Mouse (Mus musculus): ENCODE results near the gene Glod4. TPM values are rescaled to one million over a fixed set of nuclear protein-coding genes. Genes with fewer than 3 reads are reported as not detected.

Gene Glod4
- polyA plus RNA-seq, 1 experiment = 2.9 TPM

GRCm38 (mm10) chr11:76093610-76094009, 149.9 kb downstream of the Glod4 start:
- WGBS = 95% methylated on average over 8 of the region's 8 CpGs
- no peaks in the 10 kb centered on the region for H3K4me1 ChIP-seq (ENCODE audit: control insufficient read depth, insufficient read depth, insufficient read length)
- DNase-seq (ENCODE audit: low read depth in 1 of 2, low spot score in 2 of 2) = no peak
- H3K36me3 ChIP-seq (ENCODE audit: control insufficient read depth, insufficient read depth, low read length) = peaks cover 11% of the 10 kb centered on the region
- no peak overlapping the region for H3K4me3 ChIP-seq (ENCODE audit: extremely low read depth, insufficient read depth, insufficient read length)
- no peak overlapping the region for H3K27ac ChIP-seq (ENCODE audit: insufficient read depth, low read length)
- TF ChIP-seq POLR2A (IDR thresholded peaks at IDR 0.05; ENCODE audit: low read depth, low read length) = no peak
- no peak for TF ChIP-seq CTCF (IDR thresholded peaks at IDR 0.05; ENCODE audit: extremely low read depth, insufficient read depth, insufficient read length, insufficient replicate concordance)
- H3K27me3 ChIP-seq (ENCODE audit: control insufficient read depth, insufficient read depth, low read length) = no peaks in the 10 kb centered on the region

- TF ChIP-seq CTCF (IDR thresholded peaks at IDR 0.05; ENCODE audit: extremely low read depth, insufficient read depth, insufficient read length, insufficient replicate concordance) = no peak
- no peak for TF ChIP-seq POLR2A (IDR thresholded peaks at IDR 0.05; ENCODE audit: low read depth, low read length)
- Histone ChIP-seq H3K36me3 (ENCODE audit: control insufficient read depth, insufficient read depth, low read length) (peaks cover 11% of the 10 kb centered on the region), H3K27ac (ENCODE audit: insufficient read depth, low read length) (no peak overlapping the region), H3K4me1 (ENCODE audit: control insufficient read depth, insufficient read depth, insufficient read length) (no peaks in the 10 kb centered on the region), H3K27me3 (ENCODE audit: control insufficient read depth, insufficient read depth, low read length) (no peaks in the 10 kb centered on the region), H3K4me3 (ENCODE audit: extremely low read depth, insufficient read depth, insufficient read length) (no peak overlapping the region)
- DNase-seq (ENCODE audit: low read depth in 1 of 2, low spot score in 2 of 2) = no peak
- WGBS = 89% methylated on average over 6 of the region's 6 CpGs
Observed at GRCm38 (mm10) chr11:76089776-76090175, 153.7 kb downstream of the Glod4 start.

GRCm38 (mm10) chr11:76088506-76088905, 155.0 kb downstream of the Glod4 start:
- WGBS = 66% methylated on average over 4 of the region's 4 CpGs
- TF ChIP-seq CTCF (IDR thresholded peaks at IDR 0.05; ENCODE audit: extremely low read depth, insufficient read depth, insufficient read length, insufficient replicate concordance) = no peak
- no peak for TF ChIP-seq POLR2A (IDR thresholded peaks at IDR 0.05; ENCODE audit: low read depth, low read length)
- DNase-seq (ENCODE audit: low read depth in 1 of 2, low spot score in 2 of 2) = no peak
- H3K27ac ChIP-seq (ENCODE audit: insufficient read depth, low read length) = no peak overlapping the region
- H3K4me1 ChIP-seq (ENCODE audit: control insufficient read depth, insufficient read depth, insufficient read length) = no peaks in the 10 kb centered on the region
- H3K27me3 ChIP-seq (ENCODE audit: control insufficient read depth, insufficient read depth, low read length) = no peaks in the 10 kb centered on the region
- H3K36me3 ChIP-seq (ENCODE audit: control insufficient read depth, insufficient read depth, low read length) = peaks cover 11% of the 10 kb centered on the region
- no peak overlapping the region for H3K4me3 ChIP-seq (ENCODE audit: extremely low read depth, insufficient read depth, insufficient read length)

- no peak overlapping the region for H3K27ac ChIP-seq (ENCODE audit: insufficient read depth, low read length)
- TF ChIP-seq POLR2A (IDR thresholded peaks at IDR 0.05; ENCODE audit: low read depth, low read length) (no peak), CTCF (IDR thresholded peaks at IDR 0.05; ENCODE audit: extremely low read depth, insufficient read depth, insufficient read length, insufficient replicate concordance) (peak; percentile 46; the same call in 1 of the 2 replicates)
- WGBS = 81% methylated on average over 5 of the region's 5 CpGs
- H3K4me3 ChIP-seq (ENCODE audit: extremely low read depth, insufficient read depth, insufficient read length) = no peak overlapping the region
- H3K36me3 ChIP-seq (ENCODE audit: control insufficient read depth, insufficient read depth, low read length) = peaks cover 13% of the 10 kb centered on the region
- H3K27me3 ChIP-seq (ENCODE audit: control insufficient read depth, insufficient read depth, low read length) = no peaks in the 10 kb centered on the region
- no peaks in the 10 kb centered on the region for H3K4me1 ChIP-seq (ENCODE audit: control insufficient read depth, insufficient read depth, insufficient read length)
- peak; percentile 4 to 55 for DNase-seq (ENCODE audit: low read depth in 1 of 2, low spot score in 2 of 2)
Observed at GRCm38 (mm10) chr11:76085898-76086591, 157.5 kb downstream of the Glod4 start.

- 67% methylated on average over 1 of the region's 1 CpGs for WGBS
- no peak for DNase-seq (ENCODE audit: low read depth in 1 of 2, low spot score in 2 of 2)
- H3K27ac ChIP-seq (ENCODE audit: insufficient read depth, low read length) = no peak overlapping the region
Observed at GRCm38 (mm10) chr11:76084943-76085342, 158.6 kb downstream of the Glod4 start.

GRCm38 (mm10) chr11:76083941-76084367, 159.6 kb downstream of the Glod4 start:
- 83% methylated on average over 3 of the region's 3 CpGs for WGBS
- DNase-seq (ENCODE audit: low read depth in 1 of 2, low spot score in 2 of 2) = no peak
- no peak overlapping the region for H3K27ac ChIP-seq (ENCODE audit: insufficient read depth, low read length)
- H3K4me3 ChIP-seq (ENCODE audit: extremely low read depth, insufficient read depth, insufficient read length) = no peak overlapping the region
- TF ChIP-seq CTCF (IDR thresholded peaks at IDR 0.05; ENCODE audit: extremely low read depth, insufficient read depth, insufficient read length, insufficient replicate concordance) (no peak), POLR2A (IDR thresholded peaks at IDR 0.05; ENCODE audit: low read depth, low read length) (no peak)
- H3K4me1 ChIP-seq (ENCODE audit: control insufficient read depth, insufficient read depth, insufficient read length) = no peaks in the 10 kb centered on the region
- peaks cover 14% of the 10 kb centered on the region for H3K36me3 ChIP-seq (ENCODE audit: control insufficient read depth, insufficient read depth, low read length)
- H3K27me3 ChIP-seq (ENCODE audit: control insufficient read depth, insufficient read depth, low read length) = no peaks in the 10 kb centered on the region

More at GRCm38 (mm10) chr11:76084943-76085342, 158.6 kb downstream of the Glod4 start:
- no peak for TF ChIP-seq POLR2A (IDR thresholded peaks at IDR 0.05; ENCODE audit: low read depth, low read length)
- TF ChIP-seq CTCF (IDR thresholded peaks at IDR 0.05; ENCODE audit: extremely low read depth, insufficient read depth, insufficient read length, insufficient replicate concordance) = no peak
- H3K4me3 ChIP-seq (ENCODE audit: extremely low read depth, insufficient read depth, insufficient read length) = no peak overlapping the region
- H3K36me3 ChIP-seq (ENCODE audit: control insufficient read depth, insufficient read depth, low read length) = peaks cover 15% of the 10 kb centered on the region
- no peaks in the 10 kb centered on the region for H3K27me3 ChIP-seq (ENCODE audit: control insufficient read depth, insufficient read depth, low read length)
- H3K4me1 ChIP-seq (ENCODE audit: control insufficient read depth, insufficient read depth, insufficient read length) = no peaks in the 10 kb centered on the region

GRCm38 (mm10) chr11:76081048-76081640, 162.4 kb downstream of the Glod4 start:
- H3K27ac ChIP-seq (ENCODE audit: insufficient read depth, low read length) = no peak overlapping the region
- TF ChIP-seq CTCF (IDR thresholded peaks at IDR 0.05; ENCODE audit: extremely low read depth, insufficient read depth, insufficient read length, insufficient replicate concordance) (no peak), POLR2A (IDR thresholded peaks at IDR 0.05; ENCODE audit: low read depth, low read length) (no peak)
- DNase-seq (ENCODE audit: low read depth in 1 of 2, low spot score in 2 of 2) = no peak
- H3K4me1 ChIP-seq (ENCODE audit: control insufficient read depth, insufficient read depth, insufficient read length) = no peaks in the 10 kb centered on the region
- peaks cover 20% of the 10 kb centered on the region for H3K36me3 ChIP-seq (ENCODE audit: control insufficient read depth, insufficient read depth, low read length)
- 84% methylated on average over 6 of the region's 6 CpGs for WGBS
- no peaks in the 10 kb centered on the region for H3K27me3 ChIP-seq (ENCODE audit: control insufficient read depth, insufficient read depth, low read length)
- no peak overlapping the region for H3K4me3 ChIP-seq (ENCODE audit: extremely low read depth, insufficient read depth, insufficient read length)

All from spleen, adult 2 months (tissue).